Mouse (Mus musculus) granulocyte monocyte progenitor cell, adult 5-6 weeks (primary cell): Measurements from ENCODE around the gene Sept9. TPM values are rescaled to one million over a fixed set of nuclear protein-coding genes. Genes with fewer than 3 reads are reported as not detected.

ENCODE experiments used
- ATAC-seq: replicated peaks from 2 replicates; pipeline ENCODE4 v1.8.0; 2016; ENCODE audit warnings: mild to moderate bottlenecking, moderate TSS enrichment, inconsistent platforms; ENCODE audit not compliant: poor library complexity, severe bottlenecking
- total RNA-seq, 2 experiments: library from RNA; stranded (forward) in 1 of 2; stranded (reverse) in 1 of 2; fragments of 200-712, 200-1000 nt in 1 of 2; fragments of >200 nt in 1 of 2; fragmentation: Nextera tagmentation in 1 of 2; gene quantifications; 2 replicates each; pipeline ENCODE4 v1.2.3; 2014 to 2017

Gene Sept9
- total RNA-seq, 2 experiments from 2014 or later, result 141 to 145 TPM

DNA sequence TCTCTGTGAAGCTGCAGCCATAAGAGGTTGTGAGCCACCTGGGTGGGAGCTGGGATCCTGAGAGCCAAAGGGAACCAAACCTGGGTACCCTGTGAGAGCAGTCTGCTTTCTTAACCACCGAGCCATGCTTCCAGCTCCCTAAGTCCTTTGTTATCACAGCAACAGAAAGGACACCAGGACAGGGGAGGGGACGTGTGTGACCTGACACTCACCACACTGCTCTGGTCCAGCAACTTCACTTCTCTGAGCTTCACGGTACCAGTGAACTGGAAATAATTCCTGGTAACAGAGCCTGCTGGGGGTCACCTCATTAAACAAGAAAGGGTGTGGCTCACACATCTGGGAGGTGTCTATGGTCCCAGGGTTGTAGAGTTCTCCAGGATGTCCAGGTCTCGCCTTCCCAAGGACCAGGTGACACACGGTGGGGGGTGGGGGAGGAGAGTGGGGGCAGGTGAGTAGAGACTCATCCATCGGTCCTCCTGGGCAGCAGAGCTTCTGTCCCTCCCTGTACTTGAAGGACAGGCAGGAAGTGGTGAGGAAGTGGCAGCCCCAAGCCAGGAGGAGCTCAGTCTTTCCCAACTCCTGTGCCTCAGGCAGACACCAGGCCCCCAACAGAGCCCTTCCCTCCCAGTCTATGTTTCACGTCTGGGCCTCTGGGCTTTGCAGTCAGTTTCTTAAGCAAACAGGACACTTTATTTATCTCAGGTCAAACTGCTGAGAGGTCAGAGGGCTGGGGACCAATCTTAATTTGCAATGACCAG lies 191.5 kb downstream of the Sept9 start:
- ATAC-seq, result peak; percentile 77

DNA sequence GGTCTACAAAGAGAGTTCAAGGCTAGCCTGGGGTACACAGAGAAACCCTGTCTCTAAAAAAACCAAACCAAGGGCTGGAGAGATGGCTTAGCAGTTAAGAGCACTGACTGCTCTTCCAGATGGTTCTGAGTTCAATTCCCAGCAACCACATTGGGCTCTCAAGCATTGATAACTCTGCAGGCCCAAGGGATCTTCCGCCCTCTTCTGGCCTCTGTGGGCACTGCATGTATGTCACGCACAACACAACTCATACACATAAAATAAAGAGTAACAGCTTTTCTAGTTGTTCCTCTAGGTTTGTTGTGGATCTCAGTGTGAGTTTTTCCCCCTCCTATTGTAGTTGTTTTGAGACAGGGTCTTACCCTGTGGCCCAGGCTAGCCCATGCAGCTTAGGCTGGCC lies 192.8 kb downstream of the Sept9 start:
- no peak for ATAC-seq

DNA sequence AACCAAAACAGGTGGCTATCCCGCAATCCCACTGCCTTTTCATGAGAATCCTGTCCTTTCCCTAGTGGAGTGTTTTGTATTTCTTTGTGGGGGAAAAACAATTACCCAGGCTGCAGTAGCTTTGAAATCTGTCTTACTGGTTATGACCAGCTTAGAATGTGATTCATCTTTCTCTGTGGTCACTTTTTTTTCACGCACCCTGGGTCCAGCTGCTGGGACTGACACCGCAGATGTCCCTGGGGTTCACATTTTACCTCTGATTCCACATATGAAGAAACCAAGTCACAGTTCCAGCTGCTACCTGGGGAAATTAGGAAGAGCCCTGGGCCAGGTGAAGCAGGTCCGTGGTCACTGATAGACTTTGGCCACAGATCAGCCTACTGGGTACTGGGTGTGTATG lies 194.3 kb downstream of the Sept9 start:
- no peak for ATAC-seq

DNA sequence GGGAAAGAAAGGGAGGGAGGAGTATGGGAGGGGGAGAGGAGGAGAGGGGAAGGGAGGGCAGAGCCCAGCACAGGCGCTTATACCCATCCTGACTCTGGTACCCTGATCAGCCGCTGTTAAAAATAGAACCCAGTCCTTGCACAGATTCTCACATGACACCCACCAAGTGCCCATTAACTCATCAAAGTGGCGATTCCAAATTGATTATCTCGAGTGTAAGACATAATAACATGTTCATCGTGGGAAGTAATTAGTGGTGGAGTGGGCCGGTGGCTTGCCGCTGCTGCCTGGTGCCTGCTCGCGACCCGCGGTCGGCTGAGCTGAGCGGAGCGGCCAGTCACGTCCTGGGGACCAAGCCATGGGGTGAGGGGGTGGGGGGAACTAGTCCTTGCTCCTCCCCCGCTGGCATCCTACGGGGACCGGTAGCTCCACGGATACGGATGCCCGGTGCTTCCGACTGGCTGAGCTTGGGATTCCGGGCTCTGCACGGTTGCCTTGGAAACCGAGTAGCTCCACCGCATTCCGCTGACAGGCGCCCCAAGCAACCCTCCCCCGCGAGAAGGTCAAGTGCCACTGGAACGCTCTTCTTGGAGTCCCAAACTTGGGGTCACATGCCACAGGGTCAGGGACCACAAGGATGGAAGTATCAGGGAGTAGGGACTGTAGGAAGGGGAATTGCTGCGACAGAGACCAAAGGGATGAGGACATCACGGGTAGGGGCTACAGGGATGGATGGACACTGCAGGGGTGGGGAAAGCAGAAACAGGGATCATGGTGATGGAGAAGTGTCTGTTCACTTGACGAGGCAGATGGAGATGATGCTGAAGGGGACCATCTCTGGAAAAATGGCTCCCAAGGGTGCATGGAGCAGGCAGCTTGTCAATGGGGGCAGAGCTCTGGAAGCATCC lies 195.0 kb downstream of the Sept9 start:
- no peak for ATAC-seq

DNA sequence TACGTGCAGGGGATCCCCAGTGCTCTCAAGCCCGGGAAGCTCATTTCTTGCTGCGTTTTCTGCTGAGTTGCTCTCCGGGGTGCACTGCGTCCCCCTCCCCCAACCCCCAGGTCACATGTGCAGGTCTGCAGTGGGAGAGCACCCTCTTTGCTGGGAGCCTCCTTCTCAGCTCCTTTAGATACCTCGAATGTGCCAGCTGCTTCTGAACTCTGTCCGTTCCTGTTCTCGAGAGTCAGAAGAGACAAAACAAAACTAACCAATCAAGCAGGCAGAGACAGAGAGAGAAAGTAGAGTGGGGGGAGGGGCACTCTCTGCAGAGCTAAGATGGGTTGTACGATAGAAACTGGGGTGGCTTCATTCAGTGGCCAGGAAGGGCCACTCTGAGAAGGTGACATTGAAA lies 195.8 kb downstream of the Sept9 start:
- ATAC-seq, result no peak

DNA sequence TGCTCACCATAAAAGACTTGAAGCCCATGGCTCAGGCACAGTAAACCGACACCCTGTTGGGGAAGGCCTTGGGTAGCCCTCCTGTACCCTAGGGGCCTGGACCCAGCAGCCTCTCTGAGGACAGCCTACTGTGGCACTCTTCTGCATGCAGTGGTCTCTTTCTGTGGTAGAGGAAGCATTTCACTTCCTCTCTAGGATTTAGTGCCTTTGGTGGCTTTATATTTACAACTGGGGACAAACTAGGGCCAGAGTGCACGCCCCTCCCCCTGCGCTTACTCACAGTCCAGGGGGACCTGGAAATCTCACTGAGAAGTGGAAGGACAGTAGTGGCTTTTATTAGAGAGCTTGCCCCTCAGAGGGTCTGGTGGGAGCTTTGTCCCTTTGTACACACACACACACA lies 197.5 kb downstream of the Sept9 start:
- peak; percentile 82 for ATAC-seq

DNA sequence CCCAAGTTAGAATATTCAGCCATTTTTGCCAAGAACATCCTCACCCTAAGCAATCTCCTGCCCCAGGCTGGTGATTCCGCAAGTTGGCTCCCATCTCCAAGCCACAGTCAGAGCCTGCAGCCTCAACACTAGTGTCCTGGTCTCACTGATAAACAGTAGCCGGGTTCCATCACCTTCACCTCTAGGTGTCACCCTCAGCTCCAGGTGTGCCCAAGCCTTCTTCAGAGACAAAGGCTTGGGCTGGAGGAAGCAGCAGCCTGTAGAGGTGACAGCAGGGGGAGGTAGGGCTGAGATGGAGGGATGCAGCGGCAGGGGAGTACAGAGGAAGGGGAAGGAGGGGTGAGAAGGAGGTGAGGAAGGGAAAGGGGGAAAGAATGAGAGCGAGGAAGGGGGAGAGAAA lies 198.3 kb downstream of the Sept9 start:
- ATAC-seq, result no peak

DNA sequence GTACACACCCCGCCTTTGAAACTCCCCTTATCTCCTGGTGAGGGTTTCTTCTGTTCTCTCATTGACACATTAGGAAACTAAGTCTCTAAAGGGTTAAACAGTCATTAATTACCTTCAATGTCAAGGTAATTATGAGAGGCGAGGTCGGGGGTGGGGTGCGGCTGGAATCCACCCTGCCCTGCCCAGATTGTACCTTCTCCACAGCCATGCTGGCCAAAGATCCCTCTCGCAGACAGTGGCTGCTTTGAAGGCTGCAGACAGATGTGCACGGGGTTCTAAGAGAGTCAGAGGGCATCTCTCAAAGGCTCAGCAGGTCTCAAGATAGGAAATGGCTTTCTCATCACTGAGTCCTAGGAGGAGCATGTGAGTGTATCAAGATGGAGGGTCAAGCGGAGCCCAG lies 198.7 kb downstream of the Sept9 start:
- no peak for ATAC-seq

DNA sequence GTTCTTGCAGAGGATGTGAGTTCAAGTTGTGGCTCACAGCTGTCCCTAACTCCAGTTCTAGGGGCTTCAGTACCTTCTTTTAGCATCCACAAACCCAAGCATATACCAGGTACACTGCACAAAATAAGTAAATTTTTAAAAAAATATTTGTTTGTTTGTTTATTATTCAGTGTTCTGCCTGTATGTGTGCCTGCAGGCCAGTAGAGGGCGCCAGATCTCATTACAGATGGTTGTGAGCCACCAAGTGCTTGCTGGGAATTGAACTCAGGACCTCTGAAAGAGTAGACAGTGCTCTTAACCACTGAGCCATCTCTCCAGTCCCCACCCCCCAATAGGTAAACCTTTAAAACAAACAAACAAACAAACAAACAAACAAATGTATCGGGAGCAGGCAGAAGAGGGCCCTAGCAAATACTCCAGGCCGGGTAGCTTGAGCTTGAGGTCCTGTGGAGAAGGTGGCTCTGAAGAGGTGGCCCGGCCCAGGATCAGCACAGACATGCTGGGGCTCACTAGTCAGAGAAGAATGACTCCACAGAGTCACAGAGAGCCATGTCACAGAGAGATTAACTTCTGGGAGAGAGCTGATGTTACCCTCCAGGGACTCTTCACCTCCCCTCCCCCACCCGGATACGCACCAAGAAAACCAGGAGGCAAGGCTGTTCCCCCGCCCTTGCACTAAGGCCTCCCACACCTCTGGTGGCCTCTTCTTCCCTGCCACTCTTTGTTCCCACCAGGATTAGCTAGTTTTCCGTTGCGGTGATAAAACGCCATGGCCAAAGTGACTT lies 202.3 kb downstream of the Sept9 start:
- no peak for ATAC-seq

DNA sequence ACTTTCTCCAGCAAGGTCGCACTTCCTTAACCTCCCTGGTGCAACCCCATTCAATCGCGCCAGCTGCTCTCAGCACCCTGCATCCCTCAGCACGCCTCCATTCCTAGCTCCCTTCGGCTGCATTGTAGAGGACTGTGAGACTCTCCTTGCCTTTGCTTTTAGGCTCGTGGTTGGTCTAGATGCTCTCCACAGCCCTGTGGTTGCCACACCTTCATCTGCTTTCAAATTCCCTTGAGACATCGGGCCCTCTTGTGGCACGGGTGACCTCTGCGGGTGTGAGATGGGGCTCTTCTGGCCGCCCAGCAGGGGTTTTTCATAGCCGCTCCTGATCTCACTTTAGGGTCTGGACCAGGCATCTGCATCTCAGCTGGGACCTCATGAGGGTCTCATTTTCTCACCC lies 203.1 kb downstream of the Sept9 start:
- peak; percentile 30; the same call in 1 of the 2 replicates for ATAC-seq

DNA sequence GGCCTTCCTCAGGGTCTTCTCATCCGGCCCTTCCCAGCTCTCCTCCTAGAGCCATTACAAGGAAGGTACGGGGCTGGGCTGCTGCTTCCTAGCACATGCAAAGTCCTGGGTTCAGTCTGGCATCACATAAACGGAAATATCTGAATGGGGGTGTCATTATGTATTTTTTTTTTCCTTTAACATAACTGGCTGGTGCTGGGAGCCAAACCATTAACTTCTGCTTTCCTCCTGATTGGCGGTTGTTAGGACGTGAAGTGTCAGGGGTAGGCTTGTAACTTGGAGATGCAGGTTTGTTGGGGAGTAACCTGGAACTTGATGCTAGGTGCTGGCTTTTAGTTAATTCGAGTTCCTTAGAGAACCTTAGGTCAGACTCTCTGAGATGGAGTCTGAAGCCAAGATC lies 203.6 kb downstream of the Sept9 start:
- ATAC-seq, result no peak

DNA sequence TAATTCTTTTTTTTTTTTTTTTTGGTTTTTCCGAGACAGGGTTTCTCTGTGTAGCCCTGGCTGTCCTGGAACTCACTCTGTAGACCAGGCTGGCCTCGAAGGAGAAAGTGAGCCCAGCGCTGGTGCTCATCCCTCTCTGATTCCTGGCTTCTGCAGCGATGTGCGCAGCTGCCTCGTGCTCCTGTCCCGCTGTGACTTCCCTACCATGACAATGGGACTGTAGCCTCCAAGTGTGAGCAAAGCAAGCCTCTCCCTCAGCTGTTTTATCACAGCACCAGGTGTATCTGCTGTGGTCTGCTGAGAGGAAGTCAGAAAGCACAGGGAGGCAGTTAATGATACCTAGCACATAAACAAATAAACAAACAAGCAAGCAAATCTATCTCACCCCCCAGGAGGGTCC lies 204.3 kb downstream of the Sept9 start:
- ATAC-seq, result no peak

DNA sequence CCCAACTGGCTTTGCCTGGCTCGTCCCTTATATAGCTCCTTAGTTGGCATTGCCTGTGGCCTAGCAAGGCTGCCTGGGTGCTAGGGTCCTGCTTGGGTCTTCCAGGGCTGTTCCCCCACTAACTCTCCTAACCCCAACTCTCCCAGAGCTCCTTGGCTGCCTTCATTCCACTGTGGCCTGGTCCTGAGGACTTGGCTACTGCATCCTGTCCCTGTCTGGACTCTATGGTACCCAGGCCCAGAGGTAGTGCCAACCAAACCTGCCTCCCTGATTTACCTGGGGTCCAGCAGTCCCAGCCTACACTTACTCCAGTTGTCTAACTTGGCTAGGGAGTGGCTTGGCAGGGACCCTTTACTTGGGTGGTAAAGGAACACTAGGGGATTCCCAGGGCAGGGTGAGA lies 207.2 kb downstream of the Sept9 start:
- no peak for ATAC-seq

DNA sequence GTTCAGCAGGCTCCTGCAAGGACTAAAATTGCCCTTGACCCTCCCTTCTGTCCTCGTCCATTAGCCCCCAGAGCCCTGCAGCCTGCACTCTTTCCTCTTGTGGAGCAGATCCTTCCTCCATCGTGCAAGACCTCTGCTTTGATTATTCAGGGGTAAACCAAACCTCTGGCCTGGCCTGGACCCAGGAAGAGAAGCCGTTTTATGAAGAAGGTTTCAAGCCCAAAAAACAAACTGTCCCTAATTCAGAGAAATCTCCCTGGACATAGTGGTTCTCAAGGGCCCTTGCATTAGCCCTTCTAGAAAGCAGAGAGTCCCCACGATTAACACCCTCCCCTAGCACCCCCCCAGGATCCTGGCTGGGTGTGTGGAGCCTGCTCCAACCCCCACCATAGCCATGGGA lies 207.7 kb downstream of the Sept9 start:
- no peak for ATAC-seq

DNA sequence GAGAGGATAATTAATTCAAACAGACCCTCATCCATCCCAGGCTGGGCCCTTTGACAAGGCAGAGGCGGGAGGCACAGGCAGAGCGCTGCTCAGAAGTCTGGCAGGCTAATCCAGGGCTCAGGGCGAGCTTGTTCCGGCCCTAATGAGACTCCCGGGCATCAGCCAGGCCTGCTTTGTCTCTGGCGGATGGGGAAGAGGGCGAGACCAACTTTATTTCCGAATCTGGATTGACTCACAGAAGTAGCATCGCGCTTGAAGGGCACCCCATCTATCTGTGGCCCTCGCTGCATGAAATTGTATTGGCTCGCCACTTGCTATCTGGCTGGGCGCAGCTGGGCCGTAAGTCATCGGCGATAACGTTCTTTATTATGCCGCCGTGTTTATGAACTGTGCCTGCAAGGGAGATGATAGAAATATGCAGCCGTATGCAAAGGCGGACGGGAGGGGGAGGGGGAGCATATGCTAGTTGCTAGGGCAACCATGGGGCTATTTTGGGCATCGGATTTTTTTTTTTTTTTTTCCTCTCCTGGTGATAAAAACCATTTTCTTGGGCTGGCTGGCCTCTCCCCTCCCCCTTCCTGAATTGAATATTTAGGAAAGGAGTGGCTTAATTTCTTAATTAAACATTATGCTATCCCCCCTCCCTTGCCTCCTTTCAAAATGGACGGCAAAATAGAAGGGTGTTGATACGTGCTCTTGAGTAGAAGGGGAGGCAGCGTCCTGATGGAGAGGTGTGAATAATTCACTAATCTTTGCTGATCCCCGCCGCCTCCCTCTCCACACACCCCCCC lies 208.4 kb downstream of the Sept9 start:
- ATAC-seq, result 0 out of 2 replicates have a peak, but pooled peaks have one; percentile 17

DNA sequence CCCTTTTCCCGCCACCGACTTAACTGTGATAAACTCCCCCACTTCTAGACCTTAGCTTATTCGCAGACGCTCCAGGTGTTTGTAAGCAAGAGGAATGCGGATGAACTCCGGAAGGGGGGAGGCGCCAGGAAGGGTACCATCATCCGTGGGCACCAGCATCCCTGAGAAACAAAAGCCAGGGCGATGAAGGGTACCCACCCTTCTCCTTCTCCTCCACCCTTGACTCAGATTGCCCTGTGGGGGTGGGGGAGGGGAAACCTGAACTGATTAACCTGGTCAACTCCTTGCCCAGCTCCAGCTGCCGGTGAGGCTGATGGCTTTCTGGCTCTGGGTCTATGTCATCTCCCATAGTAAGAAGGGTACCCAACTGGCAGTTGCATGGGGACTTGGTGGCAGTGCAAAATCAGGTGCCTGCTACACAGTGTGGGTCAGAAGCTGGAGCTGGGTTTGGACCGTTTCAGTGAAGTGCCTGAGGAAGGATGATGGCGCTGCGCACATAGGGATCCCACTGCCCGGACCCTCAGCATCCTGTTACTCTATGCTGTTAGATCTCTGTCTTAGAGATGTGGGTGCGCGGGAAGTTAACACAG lies 209.1 kb downstream of the Sept9 start:
- no peak for ATAC-seq

DNA sequence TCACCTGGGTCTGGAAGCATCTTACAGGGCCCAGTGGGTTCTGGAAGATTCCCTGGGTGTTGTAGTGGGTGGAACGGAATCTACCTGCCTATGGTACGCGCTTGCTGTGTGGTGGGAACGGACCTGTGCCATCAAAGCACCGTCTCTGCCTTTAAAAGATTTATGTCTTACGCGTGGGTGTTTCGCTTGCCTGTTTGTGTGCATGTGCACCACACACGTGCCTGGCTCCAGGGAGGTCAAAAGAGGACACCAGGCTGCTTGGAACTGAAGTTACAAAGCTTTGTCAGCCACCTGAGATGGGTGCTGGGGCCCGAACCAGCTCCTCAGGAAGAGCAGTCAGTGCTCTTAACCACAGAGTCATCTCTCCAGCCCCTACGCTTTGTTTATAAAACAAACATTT lies 209.9 kb downstream of the Sept9 start:
- no peak for ATAC-seq

DNA sequence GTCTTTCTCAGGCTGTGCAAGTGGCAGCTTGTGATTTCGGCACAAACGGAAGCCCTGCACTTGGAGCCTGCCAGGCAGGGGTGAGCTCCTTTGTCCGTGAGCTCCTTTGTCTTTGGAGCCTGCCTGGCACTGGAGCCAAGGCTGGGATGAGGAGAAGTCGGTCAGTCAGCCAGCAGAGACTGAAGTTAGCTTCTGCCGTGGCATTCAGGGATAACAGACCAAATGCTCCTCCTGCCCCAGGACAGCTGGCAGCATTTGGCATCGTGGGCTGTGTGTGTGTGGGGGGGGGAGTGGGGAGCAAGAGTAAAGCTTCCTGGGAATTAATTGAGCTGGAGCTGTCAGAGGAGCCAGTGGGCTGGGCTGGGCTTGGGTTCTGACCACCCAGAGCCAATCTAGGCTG lies 210.6 kb downstream of the Sept9 start:
- ATAC-seq, result no peak

DNA sequence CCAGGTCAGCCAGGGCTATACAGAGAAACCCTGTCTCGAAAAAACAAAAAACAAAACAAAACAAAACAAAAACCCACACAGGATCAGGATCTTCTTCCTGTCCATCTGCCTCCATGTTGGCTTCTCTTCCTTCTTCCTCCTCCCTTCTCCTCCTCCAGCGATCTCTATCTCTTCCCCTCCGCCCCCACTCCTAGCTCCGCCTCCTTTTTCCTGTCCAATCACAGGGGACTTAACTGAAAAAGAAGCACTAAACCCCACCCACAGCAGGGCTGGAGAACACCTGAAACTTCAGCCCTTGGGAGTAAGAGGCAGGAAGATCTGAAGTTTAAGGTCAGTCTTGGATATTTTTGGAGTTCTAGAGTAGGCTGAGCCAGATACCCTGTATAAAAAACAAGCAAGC lies 212.2 kb downstream of the Sept9 start:
- ATAC-seq, result no peak
